Mouse (Mus musculus): Measurements from ENCODE around the gene Isg20l2. TPM values are rescaled to one million over a fixed set of nuclear protein-coding genes. Genes with fewer than 3 reads are reported as not detected.

The Isg20l2 gene
- total RNA-seq, 2 experiments from 2014 or later = 51.4 to 63.1 TPM

DNA sequence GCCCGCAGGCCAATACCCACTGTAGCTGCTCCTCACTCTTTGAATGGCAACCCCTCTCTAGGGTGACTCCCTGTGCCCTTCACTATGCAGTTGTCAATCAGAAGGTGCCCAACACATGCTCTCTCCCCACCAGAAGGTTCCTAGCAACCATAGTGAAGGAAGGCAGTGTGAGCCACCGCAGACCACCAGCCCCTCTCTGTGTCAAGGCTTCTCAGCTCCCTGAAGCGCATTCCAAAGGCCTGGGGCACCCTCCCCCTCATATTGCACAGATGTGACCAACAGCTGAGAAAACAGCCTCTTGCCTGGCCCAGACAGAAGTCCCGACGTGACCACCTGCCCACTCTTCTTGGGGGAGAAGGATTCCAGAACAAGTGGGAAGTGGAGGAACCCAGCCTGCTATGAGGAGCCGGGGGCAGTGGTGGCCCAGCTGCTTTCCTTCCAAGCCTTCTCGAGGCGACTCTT is 42.1 kb downstream of the Isg20l2 start:
- ATAC-seq (replicated peaks; ENCODE audit: poor library complexity, severe bottlenecking) = no peak

DNA sequence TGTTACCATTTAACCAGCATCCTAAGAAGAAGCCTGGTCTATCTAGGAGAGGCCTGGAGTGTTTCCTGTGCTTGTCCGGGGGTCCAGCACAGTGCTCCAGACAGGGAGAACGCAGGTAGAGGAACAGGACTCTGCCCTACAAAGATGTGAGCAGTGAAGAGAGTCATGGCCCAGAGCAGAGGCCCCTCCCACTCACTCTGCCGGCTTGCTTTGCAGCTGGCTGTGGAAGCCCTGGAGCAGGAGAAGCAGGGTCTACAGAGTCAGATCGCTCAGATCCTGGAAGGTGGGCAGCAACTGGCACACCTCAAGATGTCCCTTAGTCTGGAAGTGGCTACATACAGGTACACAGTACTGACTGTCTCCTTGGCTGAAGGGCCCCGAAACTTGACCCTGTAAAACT is 42.7 kb downstream of the Isg20l2 start:
- no peak for ATAC-seq (replicated peaks; ENCODE audit: poor library complexity, severe bottlenecking)

DNA sequence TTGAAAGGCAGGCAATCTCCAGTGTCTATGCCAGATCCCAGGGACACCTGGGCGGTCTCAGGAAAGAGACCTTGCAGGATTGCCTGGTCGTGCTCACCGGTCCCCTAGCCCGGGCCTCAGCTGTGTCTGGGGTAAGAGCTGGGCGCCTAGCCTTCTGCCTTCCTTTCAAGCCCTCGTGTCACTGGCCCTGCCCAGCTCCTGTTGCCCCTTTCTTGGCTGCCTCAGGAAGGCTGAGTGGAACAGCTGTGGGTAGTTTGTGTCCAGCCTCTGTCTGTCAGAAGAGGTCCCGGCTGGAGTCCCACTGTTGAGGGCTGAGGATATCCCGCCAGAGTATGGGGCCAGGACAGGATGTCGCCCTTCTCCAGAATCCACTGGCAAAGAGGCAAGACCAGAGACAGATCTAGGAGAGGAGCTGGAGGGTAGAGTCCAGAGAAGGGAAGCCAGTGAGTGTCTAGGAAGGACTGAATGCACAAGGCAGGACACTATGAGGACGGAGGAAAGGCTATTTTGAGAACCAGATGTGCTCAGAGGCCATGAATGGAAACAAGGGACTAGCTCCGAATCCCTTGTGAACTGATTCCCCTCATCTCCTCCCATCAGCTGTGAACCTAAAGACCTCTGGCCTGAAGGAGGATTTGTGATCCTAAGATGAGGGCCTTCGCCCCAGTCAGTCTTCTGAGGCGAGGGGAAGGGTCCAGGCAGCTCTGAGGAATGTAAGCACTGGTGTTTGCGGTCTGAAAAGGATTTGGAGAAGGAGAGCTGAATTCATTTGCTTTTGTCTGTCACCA is 43.7 kb downstream of the Isg20l2 start:
- no peak for ATAC-seq (replicated peaks; ENCODE audit: poor library complexity, severe bottlenecking)

DNA sequence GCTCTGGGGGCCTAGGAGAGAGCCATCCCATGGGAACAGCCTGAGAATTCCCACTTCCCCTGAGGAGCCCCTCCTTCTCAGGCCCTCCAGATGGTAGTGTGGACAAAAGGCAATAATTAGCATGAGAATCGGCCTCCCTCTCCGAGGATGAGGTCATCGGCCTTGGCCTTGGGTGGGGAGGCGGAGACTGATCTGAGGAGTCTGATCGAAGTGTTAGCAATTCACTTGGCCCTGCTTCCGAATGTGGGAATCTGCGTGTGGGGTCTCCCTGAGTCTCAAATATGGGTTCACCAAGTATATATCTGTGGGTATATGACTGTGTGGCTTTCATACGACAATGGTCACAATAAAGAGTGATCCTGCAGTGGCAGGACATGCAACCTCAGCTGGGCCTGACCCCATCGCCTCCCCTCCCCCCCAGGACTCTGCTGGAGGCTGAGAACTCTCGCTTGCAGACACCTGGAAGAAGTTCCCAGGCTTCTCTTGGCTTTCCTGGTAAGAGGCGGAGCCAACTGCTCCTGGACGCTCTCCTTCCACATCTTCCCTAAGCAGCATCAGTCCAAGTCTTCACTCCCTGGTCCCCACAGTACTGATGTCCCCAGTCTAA is 44.4 kb downstream of the Isg20l2 start:
- ATAC-seq (replicated peaks; ENCODE audit: poor library complexity, severe bottlenecking) = no peak

DNA sequence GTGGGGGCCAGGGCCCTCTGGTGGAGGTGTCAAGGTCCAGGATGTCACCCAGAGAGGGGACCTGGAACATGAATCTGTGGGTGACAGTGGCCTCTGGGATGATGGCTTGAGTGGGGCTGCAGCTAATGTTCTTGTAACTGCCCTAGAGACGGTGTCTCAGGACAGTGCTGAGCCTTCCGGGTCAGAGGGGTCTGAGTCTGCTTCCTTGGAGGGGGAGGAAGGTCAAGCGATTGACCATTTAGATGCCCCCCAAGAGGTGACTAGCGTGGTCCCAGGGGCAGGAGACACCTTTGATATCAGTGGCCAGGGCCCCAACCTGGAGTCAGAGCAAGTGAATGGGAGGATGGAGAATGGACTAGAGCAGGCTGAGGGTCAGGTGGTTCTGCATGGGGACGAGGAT is 49.4 kb downstream of the Isg20l2 start:
- no peak for ATAC-seq (replicated peaks; ENCODE audit: poor library complexity, severe bottlenecking)

DNA sequence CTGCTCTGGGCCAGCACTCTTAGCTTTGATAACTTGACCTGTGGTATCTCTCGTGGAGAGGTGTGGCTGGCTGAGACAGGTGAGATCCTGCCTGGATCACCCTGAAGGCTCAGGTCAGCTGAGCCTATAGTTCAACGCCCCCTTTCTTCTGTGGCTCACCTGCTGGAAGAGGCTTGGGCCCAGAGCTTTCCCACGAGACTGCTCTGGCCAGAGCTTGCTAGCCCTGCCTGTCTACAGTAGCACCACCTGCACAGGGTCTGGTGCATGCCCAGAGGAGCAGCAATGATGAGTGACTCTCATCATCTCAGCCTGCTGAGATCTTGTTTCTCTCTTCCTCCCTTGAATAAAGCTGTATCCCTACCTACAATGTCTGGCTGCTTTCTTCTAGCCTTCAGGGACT is 50.0 kb downstream of the Isg20l2 start:
- ATAC-seq (replicated peaks; ENCODE audit: poor library complexity, severe bottlenecking) = no peak

DNA sequence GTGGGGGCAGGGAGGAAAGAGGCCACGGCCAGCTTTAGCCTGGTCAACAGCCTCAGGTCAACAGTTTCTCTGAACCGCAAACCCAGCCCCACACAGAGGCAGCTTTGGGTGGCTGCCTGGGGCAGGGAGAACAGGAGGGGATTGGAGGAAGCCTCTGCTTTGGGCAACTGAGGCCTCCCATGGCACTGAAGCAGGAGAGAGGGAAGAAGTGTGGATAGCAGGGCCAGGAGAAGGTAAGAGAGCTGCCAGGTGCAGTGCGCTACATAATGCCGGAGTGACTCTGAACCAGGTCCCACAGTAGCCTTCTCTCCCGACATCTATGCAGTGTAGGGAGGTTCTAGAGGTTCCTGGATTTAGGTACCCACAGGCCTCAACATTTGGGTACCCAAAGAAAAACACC is 50.6 kb downstream of the Isg20l2 start:
- no peak for ATAC-seq (replicated peaks; ENCODE audit: poor library complexity, severe bottlenecking)

DNA sequence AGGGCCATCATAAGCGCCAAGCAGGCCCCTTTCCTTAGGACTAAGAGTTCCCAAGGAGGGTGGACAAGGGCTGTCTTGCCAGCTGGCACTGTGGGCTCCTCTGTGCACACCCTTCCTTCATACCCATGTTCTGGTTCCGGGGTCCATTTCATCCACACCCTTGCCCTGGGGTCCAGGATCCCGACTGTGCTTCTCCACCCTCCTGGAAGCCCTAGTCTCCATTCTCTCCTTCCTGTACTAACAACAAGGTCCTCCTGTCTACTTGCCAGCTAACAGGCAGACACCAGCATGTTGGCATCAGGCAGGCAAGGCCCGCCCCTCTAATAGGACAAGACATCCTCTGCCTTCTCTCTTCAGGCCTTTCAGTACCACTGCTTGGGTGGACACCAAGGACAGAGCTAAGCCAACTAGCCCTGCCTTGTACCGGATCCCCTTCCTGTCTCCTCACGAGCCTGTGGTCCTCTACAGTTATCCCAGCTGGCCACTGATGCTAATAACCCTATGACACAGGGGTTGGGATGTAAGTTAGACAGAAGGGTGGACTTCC is 51.2 kb downstream of the Isg20l2 start:
- ATAC-seq (replicated peaks; ENCODE audit: poor library complexity, severe bottlenecking) = no peak

DNA sequence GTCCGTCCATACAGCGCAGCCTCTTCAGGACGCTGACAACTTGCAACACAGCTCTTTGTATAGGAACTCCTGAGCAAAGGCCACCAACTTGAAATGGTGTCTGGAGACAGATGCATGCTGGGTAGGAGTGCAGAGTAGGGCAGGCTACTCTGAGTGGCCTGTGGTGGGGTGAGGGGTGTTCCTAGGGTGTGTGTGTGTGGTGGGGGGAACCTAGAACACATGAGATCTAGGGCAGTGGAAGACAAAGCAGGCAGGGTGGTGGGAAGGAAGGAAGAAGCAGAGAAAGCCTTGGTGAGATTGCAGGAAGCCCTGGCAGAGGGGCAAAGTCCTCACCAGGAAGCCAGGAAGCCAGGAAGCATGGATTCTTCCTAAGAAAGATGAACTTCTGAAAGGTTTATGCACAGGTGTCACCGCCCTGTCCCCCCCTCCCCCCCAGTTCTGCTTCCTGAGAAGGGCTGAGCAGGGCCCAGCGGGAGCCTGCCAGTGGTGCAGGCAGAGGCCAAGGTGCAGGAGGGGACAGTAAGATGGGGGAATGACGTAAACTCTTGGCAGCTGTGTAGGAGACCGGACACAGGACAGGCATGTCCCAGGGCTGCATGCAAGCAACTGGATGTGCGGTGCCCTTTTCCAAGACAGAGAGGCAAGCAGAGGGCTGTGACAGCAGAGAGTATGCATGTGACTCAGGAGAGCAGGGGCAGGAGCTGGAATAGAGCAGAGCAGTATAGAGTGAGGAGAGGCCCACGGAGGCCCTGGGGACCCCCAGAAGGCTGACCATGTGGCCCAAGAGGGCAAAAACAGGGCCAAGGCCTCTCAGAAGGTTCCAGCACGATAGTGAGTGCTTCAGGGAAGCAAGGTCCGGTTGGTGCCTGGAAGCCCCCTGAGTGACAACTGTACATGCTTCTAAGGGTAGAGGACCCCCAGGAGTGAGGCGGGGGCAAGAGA is 52.1 kb downstream of the Isg20l2 start:
- ATAC-seq (replicated peaks; ENCODE audit: poor library complexity, severe bottlenecking) = no peak

DNA sequence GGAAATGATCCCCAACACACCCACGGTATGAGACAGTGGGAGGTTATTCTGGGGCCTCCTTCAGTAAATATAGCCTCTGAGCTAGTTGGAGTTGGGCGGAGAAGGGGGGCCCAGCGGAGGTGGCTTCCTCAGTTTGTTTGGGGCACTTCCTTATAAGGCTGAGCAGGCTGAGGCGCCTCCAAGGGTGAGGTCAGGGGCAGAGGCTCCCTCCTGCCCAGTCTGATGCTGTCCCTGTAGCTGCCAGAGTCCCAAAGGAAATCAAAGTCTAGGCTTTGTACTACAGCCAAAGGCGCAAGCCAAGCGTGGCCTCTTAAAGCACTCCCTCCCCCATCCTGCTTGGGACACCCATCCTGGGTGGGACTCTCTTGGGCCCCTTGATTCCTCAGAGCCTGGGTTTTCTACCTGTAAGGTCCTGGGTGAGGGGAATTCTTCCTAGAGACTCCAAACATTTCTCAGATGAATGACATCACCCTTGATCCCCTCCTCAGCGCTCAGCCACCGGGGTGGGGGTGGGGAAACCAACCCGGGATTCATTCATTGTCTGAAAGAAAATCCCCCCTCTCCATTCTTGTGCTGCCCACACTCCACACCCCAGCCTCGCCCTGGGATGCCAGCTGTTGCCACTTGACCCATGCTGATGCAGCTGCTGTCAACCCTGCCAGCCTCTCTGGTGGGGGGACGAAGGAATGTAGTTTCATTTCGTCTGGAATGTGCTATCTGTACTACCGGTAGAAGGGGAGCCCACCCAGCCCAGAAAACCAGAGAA is 52.9 kb downstream of the Isg20l2 start:
- ATAC-seq (replicated peaks; ENCODE audit: poor library complexity, severe bottlenecking) = peak; percentile 44

DNA sequence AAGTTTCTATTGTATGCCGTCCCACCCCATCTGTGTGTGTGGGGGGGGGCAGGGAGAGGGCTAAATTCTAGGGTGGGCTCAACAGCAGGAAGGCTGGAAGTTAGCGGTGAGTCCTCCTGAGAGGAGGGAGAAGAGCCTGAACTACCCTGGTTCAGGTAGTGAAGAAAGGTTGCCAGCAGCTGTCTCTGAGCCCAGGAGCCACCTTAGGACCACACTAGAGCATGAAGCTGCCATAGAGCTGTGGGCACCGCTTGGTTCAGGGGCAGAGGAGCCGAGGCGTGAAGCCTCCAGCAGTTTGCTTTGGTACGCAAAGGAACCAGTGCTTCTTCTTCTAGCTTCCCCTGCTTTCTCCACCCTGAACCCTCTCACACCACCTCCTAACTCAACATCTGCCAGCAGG is 53.5 kb downstream of the Isg20l2 start:
- no peak for ATAC-seq (replicated peaks; ENCODE audit: poor library complexity, severe bottlenecking)

DNA sequence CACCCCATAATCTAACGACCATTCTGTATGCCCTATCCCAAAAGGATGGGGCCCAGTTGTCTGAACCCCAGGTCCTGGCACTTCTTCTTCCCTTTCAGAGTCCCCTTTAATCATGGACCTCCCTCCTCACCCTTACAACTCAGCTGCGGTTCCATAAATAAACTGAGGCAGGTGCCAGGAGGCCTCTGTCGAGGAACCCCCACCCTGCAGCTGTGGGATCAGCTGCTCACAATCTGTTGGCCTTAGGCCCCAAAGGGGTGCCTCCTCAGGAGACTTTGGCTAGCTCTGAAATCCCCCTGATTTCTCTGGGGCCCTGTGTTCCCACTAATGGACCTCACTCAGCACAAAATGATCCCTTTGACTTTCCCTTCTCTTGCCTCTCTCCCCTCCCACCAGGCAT is 54.0 kb downstream of the Isg20l2 start:
- no peak for ATAC-seq (replicated peaks; ENCODE audit: poor library complexity, severe bottlenecking)

DNA sequence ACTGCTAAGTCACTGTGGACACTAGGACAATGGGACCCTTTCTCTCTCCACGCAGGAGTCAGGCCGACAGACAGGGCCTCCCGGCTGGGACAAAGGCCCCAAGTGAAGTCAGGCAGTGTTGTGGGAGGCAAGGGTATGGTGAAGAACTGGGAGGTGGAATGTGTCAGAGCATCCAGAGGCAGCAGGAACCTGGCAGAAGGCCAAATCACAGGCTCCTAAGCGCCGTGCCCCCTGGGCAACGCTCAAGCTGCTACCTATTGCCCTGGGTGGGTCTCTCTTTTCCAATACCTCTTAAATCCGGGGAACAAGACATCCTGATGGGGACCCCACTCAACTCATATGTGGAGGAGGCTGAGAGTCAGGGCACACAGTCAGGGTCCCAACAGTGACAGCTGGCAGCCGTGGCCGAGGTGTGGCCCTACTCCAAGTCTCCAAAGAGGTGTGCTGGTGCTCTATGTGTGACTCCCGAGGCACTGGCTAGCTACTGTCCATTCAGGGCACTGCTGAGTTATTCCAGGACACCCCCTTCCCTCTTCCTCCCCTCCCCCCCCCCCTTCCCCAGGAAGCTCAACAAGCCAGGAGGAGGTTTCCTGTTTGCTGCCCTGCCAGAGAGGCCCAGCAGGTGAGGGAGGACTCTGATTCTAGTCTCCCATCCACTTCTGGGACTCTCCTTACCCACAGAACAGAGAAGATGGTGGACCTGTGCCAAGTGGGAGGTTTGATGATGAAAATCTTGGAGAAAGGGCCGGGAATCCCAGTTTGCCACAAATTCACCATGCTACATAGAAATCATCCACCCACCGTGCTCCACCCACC is 55.6 kb downstream of the Isg20l2 start:
- no peak for ATAC-seq (replicated peaks; ENCODE audit: poor library complexity, severe bottlenecking)

DNA sequence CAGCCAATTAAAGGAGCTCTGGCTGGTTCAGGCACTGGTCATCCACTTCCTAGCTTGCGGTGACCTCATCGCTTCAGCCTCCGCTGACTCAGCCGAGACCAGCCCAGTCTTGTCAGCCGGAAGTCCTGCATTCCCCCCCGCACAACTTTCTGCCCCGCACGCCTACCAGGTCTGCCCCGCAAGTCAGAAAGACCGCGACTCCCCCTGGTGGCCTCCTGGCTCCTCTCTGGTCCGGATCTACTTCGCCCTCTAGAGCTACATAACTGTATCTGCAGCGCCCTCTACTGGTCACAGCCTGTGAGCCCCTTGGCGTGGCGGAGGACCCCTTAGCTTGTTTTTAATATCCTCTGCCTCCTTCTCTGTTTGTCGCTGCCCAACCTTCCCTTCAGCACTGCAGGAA is 56.8 kb downstream of the Isg20l2 start:
- ATAC-seq (replicated peaks; ENCODE audit: poor library complexity, severe bottlenecking) = peak; percentile 79

DNA sequence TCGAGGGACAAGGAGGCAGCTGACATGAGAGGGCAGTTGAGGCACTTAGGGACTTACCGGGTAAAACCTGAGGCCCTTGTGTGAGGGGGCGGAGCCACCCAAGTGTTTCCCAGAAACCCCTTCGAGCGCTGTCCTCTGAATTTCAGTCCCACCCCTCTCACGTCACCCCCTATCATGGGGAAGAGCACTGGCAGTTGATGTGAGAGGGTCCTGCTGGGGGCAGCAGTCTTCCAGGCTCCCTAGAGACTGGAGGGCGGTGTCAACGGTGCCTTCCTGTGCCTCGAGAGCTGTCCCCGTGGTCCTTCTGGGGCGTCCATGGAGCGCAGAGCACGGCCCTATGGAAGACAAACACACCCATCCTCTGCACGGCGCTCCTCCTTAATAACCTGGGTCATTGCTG is 57.5 kb downstream of the Isg20l2 start:
- ATAC-seq (replicated peaks; ENCODE audit: poor library complexity, severe bottlenecking) = peak; percentile 60

DNA sequence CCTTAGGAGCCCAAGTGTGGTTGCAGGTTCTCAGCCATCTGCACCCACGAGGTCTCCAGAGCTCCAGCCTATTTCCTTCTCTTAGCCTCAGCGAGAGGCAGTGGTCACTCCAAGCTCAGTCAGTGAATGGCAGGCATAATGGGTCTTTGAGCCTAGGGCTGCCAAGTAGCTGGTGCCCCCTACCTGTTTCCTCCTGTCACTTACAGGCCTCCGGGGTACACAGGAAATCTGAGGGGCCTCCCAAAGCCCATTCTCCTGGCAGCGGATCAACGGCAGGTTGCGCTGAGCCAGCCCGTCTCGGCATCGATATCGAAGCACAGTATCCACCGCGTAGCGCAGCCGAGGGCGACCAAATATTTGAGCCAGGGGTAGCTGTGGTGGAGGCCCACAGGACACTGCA is 58.0 kb downstream of the Isg20l2 start:
- no peak for ATAC-seq (replicated peaks; ENCODE audit: poor library complexity, severe bottlenecking)

DNA sequence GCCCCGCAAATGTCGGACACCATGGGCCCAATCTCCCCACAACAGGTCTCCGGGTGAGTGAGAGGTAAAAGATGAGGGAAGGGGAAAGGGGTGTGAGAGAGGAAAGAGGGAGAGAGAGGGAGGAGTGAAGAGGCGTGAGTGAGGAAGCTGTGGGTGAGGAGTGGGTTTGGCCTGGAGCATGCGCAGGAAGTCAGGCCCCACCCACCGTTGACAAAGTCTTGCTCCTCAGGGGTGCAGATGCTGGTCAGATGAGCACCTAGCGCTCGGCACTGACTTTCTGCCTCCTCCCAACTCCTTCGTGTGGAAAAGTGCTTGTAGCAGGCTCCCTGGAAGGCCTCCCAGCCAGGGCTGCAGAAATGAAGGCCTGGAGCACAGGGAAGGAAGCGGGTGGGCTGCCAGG is 59.8 kb downstream of the Isg20l2 start:
- no peak for ATAC-seq (replicated peaks; ENCODE audit: poor library complexity, severe bottlenecking)

All from granulocyte monocyte progenitor cell, adult 5-6 weeks (primary cell).